Mouse (Mus musculus) lung, postnatal 0 days (tissue): ENCODE measurements around the gene Nfkb2. TPM values are rescaled to one million over a fixed set of nuclear protein-coding genes. Genes with fewer than 3 reads are reported as not detected.

Experiments
- ATAC-seq: fragments of 200-750 bp; cut with Nextera tagmentation; 2 replicates; pipeline ENCODE4 v1.8.0; 2017; ENCODE audit warnings: moderate library complexity
- DNase-seq: peaks from one replicate; pipeline ENCODE4 v3.0.0-alpha.2; 2016; ENCODE audit warnings: low spot score
- H3K27ac ChIP-seq: fragments of 300-500 bp; sonication (generic); 2 replicates; pipeline ENCODE4 v1.5.1; 2014; ENCODE audit warnings: antibody characterized with exemption, mild to moderate bottlenecking, low read length, mixed read lengths
- H3K27me3 ChIP-seq: fragments of 300-500 bp; sonication (generic); replicated peaks from 2 replicates; pipeline ENCODE4 v1.6.1; 2014; ENCODE audit warnings: low read length, mixed read lengths; ENCODE audit not compliant: insufficient read depth
- H3K36me3 ChIP-seq: fragments of 300-500 bp; sonication (generic); 2 replicates; pipeline ENCODE4 v1.6.1; 2014; ENCODE audit warnings: low read length, mixed read lengths; ENCODE audit not compliant: insufficient read depth
- H3K4me1 ChIP-seq: fragments of 300-500 bp; sonication (generic); 2 replicates; pipeline ENCODE4 v1.6.1; 2014; ENCODE audit warnings: antibody characterized with exemption, low read depth, low read length, mixed read lengths; ENCODE audit not compliant: insufficient read depth
- H3K4me2 ChIP-seq: fragments of 300-500 bp; sonication (generic); replicated peaks from 2 replicates; pipeline ENCODE4 v1.6.1; 2014; ENCODE audit warnings: low read depth, mild to moderate bottlenecking, low read length, moderate library complexity, mixed read lengths
- H3K4me3 ChIP-seq: fragments of 300-500 bp; sonication (generic); 2 replicates; pipeline ENCODE4 v1.5.1; 2014; ENCODE audit warnings: low read depth, low read length
- H3K9ac ChIP-seq: fragments of 300-500 bp; sonication (generic); replicated peaks from 2 replicates; pipeline ENCODE4 v1.6.1; 2014; ENCODE audit warnings: low read depth, mild to moderate bottlenecking
- H3K9me3 ChIP-seq: fragments of 300-500 bp; sonication (generic); 2 replicates; pipeline ENCODE4 v1.6.1; 2016; ENCODE audit warnings: low read length, mixed read lengths
- CTCF ChIP-seq: IDR thresholded peaks from 2 replicates; pipeline ENCODE4 v1.5.1; 2016; ENCODE audit warnings: antibody characterized with exemption, mild to moderate bottlenecking
- EP300 ChIP-seq: IDR thresholded peaks from 2 replicates; pipeline ENCODE4 v1.6.1; 2016; ENCODE audit warnings: antibody characterized with exemption, mild to moderate bottlenecking, control low read depth
- WGBS: fragments of 180-500 bp; shearing (Covaris S2); extraction: QIAGEN DNeasy Blood & Tissue Kit; methylation state at CpG from one replicate; pipeline ENCODE4 v1.1.7; 2014; 5-methylcytosine and 5-hydroxymethylcytosine counted together
- polyA plus RNA-seq: library from polyadenylated mRNA; unstranded; fragments of >200 nt; fragmentation: Nextera tagmentation; extraction: Ambion mirVana; gene quantifications from 2 replicates; pipeline ENCODE4 v1.2.1, GENCODE M21; 2015

Gene Nfkb2
- polyA plus RNA-seq, 1 experiment from 2014 or later, result 12.5 TPM

- 49% methylated on average over 12 of the region's 12 CpGs for WGBS
- Histone ChIP-seq H3K27me3 (peaks cover 65% of the 10 kb centered on the region), H3K4me3 (no peak overlapping the region), H3K4me1 (0 out of 2 replicates have a peak, but pooled peaks cover 6% of the 10 kb centered on the region), H3K36me3 (peaks cover 12% of the 10 kb centered on the region), H3K4me2 (no peak overlapping the region), H3K27ac (no peak overlapping the region), H3K9me3 (no peaks in the 10 kb centered on the region), H3K9ac (no peak overlapping the region)
- DNase-seq (no peak), ATAC-seq (no peak)
- TF ChIP-seq EP300 (no peak), CTCF (no peak)
Measured at GRCm38 (mm10) chr19:46315752-46316610, 11.9 kb downstream of the Nfkb2 start.

- Histone ChIP-seq H3K27me3 (peaks cover 69% of the 10 kb centered on the region), H3K27ac (no peak overlapping the region), H3K9me3 (no peaks in the 10 kb centered on the region), H3K9ac (no peak overlapping the region), H3K36me3 (peaks cover 2% of the 10 kb centered on the region), H3K4me3 (peak overlapping the region; percentile 40; the same call in 1 of the 2 replicates), H3K4me1 (0 out of 2 replicates have a peak, but pooled peaks cover 6% of the 10 kb centered on the region), H3K4me2 (peak overlapping the region; percentile 58)
- no peak for ATAC-seq
- WGBS, result 32% methylated on average over 15 of the region's 15 CpGs
- TF ChIP-seq EP300, result no peak
- no peak for TF ChIP-seq CTCF
- DNase-seq, result no peak
Measured at GRCm38 (mm10) chr19:46316846-46317545, 12.9 kb downstream of the Nfkb2 start.

- DNase-seq, result no peak
- H3K4me3 ChIP-seq, result peak overlapping the region; percentile 40
- no peaks in the 10 kb centered on the region for H3K9me3 ChIP-seq
- H3K27me3 ChIP-seq, result peaks cover 70% of the 10 kb centered on the region
- no peak overlapping the region for H3K9ac ChIP-seq
- ATAC-seq, result 0 out of 2 replicates have a peak, but pooled peaks have one; percentile 7
- H3K27ac ChIP-seq, result no peak overlapping the region
- no peak for TF ChIP-seq CTCF
- TF ChIP-seq EP300, result no peak
- peak overlapping the region; percentile 58 for H3K4me2 ChIP-seq
- 0 out of 2 replicates have a peak, but pooled peaks cover 6% of the 10 kb centered on the region for H3K4me1 ChIP-seq
- no peaks in the 10 kb centered on the region for H3K36me3 ChIP-seq
- WGBS, result 2% methylated on average over 39 of the region's 48 CpGs
Measured at GRCm38 (mm10) chr19:46317546-46317885, 13.4 kb downstream of the Nfkb2 start.

GRCm38 (mm10) chr19:46318031-46318471 lies 13.9 kb downstream of the Nfkb2 start:
- TF ChIP-seq EP300 (no peak), CTCF (no peak)
- peaks cover 72% of the 10 kb centered on the region for H3K27me3 ChIP-seq
- H3K4me2 ChIP-seq, result peak overlapping the region; percentile 58
- no peak overlapping the region for H3K9ac ChIP-seq
- no peaks in the 10 kb centered on the region for H3K36me3 ChIP-seq
- H3K4me1 ChIP-seq, result 0 out of 2 replicates have a peak, but pooled peaks cover 6% of the 10 kb centered on the region
- 5% methylated on average over 13 of the region's 42 CpGs for WGBS
- ATAC-seq (peak; percentile 20; the same call in 1 of the 2 replicates), DNase-seq (no peak)
- H3K27ac ChIP-seq, result no peak overlapping the region
- H3K9me3 ChIP-seq, result no peaks in the 10 kb centered on the region
- peak overlapping the region; percentile 40 for H3K4me3 ChIP-seq

- Histone ChIP-seq H3K36me3 (no peaks in the 10 kb centered on the region), H3K9me3 (no peaks in the 10 kb centered on the region), H3K4me2 (no peak overlapping the region), H3K4me1 (0 out of 2 replicates have a peak, but pooled peaks cover 6% of the 10 kb centered on the region), H3K4me3 (no peak overlapping the region), H3K27ac (no peak overlapping the region), H3K9ac (no peak overlapping the region), H3K27me3 (peaks cover 70% of the 10 kb centered on the region)
- TF ChIP-seq CTCF (no peak), EP300 (no peak)
- DNase-seq (peak; percentile 75), ATAC-seq (peak; percentile 41)
- 9% methylated on average over 15 of the region's 16 CpGs for WGBS
Measured at GRCm38 (mm10) chr19:46318586-46319378, 14.7 kb downstream of the Nfkb2 start.
